Mouse (Mus musculus) midbrain, embryonic 16.5 days (tissue): ENCODE results near the gene Dgat2. TPM values are rescaled to one million over a fixed set of nuclear protein-coding genes. Genes with fewer than 3 reads are reported as not detected.

Source experiments
- ATAC-seq: fragments of 200-750 bp; cut with Nextera tagmentation; 2 replicates; pipeline ENCODE4 v1.8.0; 2017; ENCODE audit warnings: moderate TSS enrichment
- H3K27ac ChIP-seq: fragments of 300-500 bp; sonication (generic); 2 replicates; pipeline ENCODE4 v1.5.1; 2014; ENCODE audit warnings: mild to moderate bottlenecking, low read length, mixed read lengths
- H3K27me3 ChIP-seq: fragments of 300-500 bp; sonication (generic); 2 replicates; pipeline ENCODE4 v1.6.1; 2014; ENCODE audit warnings: low read depth, low read length, mixed read lengths; ENCODE audit not compliant: control insufficient read depth, insufficient read depth
- H3K36me3 ChIP-seq: fragments of 300-500 bp; sonication (generic); 2 replicates; pipeline ENCODE4 v1.6.1; 2014; ENCODE audit warnings: mild to moderate bottlenecking, low read length, moderate library complexity, mixed read lengths; ENCODE audit not compliant: control insufficient read depth, insufficient read depth
- H3K4me1 ChIP-seq: fragments of 300-500 bp; sonication (generic); 2 replicates; pipeline ENCODE4 v1.6.1; 2014; ENCODE audit warnings: mild to moderate bottlenecking, low read length, mixed read lengths; ENCODE audit not compliant: control insufficient read depth, insufficient read depth
- H3K4me2 ChIP-seq: fragments of 300-500 bp; sonication (generic); 2 replicates; pipeline ENCODE4 v1.6.1; 2014; ENCODE audit warnings: mild to moderate bottlenecking, low read length, mixed read lengths
- H3K4me3 ChIP-seq: fragments of 300-500 bp; sonication (generic); 2 replicates; pipeline ENCODE4 v1.5.1; 2014; ENCODE audit warnings: low read depth, mild to moderate bottlenecking, low read length, moderate library complexity, mixed read lengths
- H3K9ac ChIP-seq: fragments of 300-500 bp; sonication (generic); 2 replicates; pipeline ENCODE4 v1.6.1; 2014; ENCODE audit warnings: low read depth, low read length, mixed read lengths
- H3K9me3 ChIP-seq: fragments of 300-500 bp; sonication (generic); replicated peaks from 2 replicates; pipeline ENCODE4 v1.6.1; 2014; ENCODE audit warnings: mild to moderate bottlenecking, low read length, mixed read lengths; ENCODE audit not compliant: control insufficient read depth, poor library complexity, severe bottlenecking
- whole genome bisulfite sequencing: fragments of 180-500 bp; shearing (Covaris S2); extraction: QIAGEN DNeasy Blood & Tissue Kit; methylation state at CpG from one replicate; pipeline ENCODE4 v1.1.7; 2014; 5-methylcytosine and 5-hydroxymethylcytosine counted together
- polyA plus RNA-seq: library from polyadenylated mRNA; unstranded; fragments of >200 nt; fragmentation: Nextera tagmentation; extraction: Ambion mirVana; gene quantifications from 2 replicates; pipeline ENCODE4 v1.2.1, GENCODE M21; 2015

Gene Dgat2
- polyA plus RNA-seq, 1 experiment from 2014 or later, result 24.0 TPM

GRCm38 (mm10) chr7:99152756-99153155 is 29.8 kb downstream of the Dgat2 start:
- Histone ChIP-seq H3K9me3 (no peaks in the 10 kb centered on the region), H3K36me3 (no peaks in the 10 kb centered on the region), H3K4me2 (no peak overlapping the region), H3K4me1 (0 out of 2 replicates have a peak, but pooled peaks cover 3% of the 10 kb centered on the region), H3K27ac (no peak overlapping the region), H3K9ac (no peak overlapping the region), H3K4me3 (no peak overlapping the region), H3K27me3 (no peaks in the 10 kb centered on the region)
- no peak for ATAC-seq
- WGBS, result 93% methylated on average over 6 of the region's 8 CpGs

- Histone ChIP-seq H3K4me3 (no peak overlapping the region), H3K27me3 (no peaks in the 10 kb centered on the region), H3K4me1 (0 out of 2 replicates have a peak, but pooled peaks cover 3% of the 10 kb centered on the region), H3K36me3 (no peaks in the 10 kb centered on the region), H3K4me2 (no peak overlapping the region), H3K9me3 (no peaks in the 10 kb centered on the region), H3K9ac (no peak overlapping the region), H3K27ac (no peak overlapping the region)
- ATAC-seq, result peak; percentile 44
- WGBS, result 6% methylated on average over 7 of the region's 7 CpGs
These were observed 31.2 kb downstream of the Dgat2 start for GRCm38 (mm10) chr7:99151342-99151741.

GRCm38 (mm10) chr7:99149017-99149416 is 33.5 kb downstream of the Dgat2 start:
- Histone ChIP-seq H3K36me3 (no peaks in the 10 kb centered on the region), H3K27ac (no peak overlapping the region), H3K4me3 (no peak overlapping the region), H3K9ac (no peak overlapping the region), H3K4me1 (no peaks in the 10 kb centered on the region), H3K27me3 (no peaks in the 10 kb centered on the region), H3K9me3 (no peaks in the 10 kb centered on the region), H3K4me2 (no peak overlapping the region)
- ATAC-seq, result no peak
- WGBS, result 61% methylated on average over 1 of the region's 1 CpGs

- H3K4me2 ChIP-seq, result no peak overlapping the region
- H3K9me3 ChIP-seq, result no peaks in the 10 kb centered on the region
- H3K27ac ChIP-seq, result no peak overlapping the region
- WGBS, result 86% methylated on average over 7 of the region's 7 CpGs
- H3K27me3 ChIP-seq, result no peaks in the 10 kb centered on the region
- peaks cover under 1% of the 10 kb centered on the region; the same call in 1 of the 2 replicates for H3K4me1 ChIP-seq
- no peak for ATAC-seq
- H3K36me3 ChIP-seq, result no peaks in the 10 kb centered on the region
- H3K9ac ChIP-seq, result no peak overlapping the region
- no peak overlapping the region for H3K4me3 ChIP-seq
These were observed 35.0 kb downstream of the Dgat2 start for GRCm38 (mm10) chr7:99147494-99147893.

- H3K9me3 ChIP-seq, result no peaks in the 10 kb centered on the region
- H3K27me3 ChIP-seq, result no peaks in the 10 kb centered on the region
- no peak overlapping the region for H3K27ac ChIP-seq
- no peak overlapping the region for H3K4me2 ChIP-seq
- peaks cover 6% of the 10 kb centered on the region for H3K4me1 ChIP-seq
- no peak overlapping the region for H3K4me3 ChIP-seq
- no peak overlapping the region for H3K9ac ChIP-seq
- 78% methylated on average over 7 of the region's 7 CpGs for WGBS
- no peaks in the 10 kb centered on the region for H3K36me3 ChIP-seq
- no peak for ATAC-seq
These were observed 35.6 kb downstream of the Dgat2 start for GRCm38 (mm10) chr7:99146906-99147305.

- peaks cover 9% of the 10 kb centered on the region for H3K4me1 ChIP-seq
- WGBS, result 68% methylated on average over 7 of the region's 7 CpGs
- no peak for ATAC-seq
- H3K9ac ChIP-seq, result no peak overlapping the region
- H3K9me3 ChIP-seq, result no peaks in the 10 kb centered on the region
- H3K36me3 ChIP-seq, result no peaks in the 10 kb centered on the region
- H3K27me3 ChIP-seq, result no peaks in the 10 kb centered on the region
- no peak overlapping the region for H3K4me3 ChIP-seq
- no peak overlapping the region for H3K27ac ChIP-seq
- H3K4me2 ChIP-seq, result no peak overlapping the region
These were observed 36.5 kb downstream of the Dgat2 start for GRCm38 (mm10) chr7:99146011-99146410.

- no peaks in the 10 kb centered on the region for H3K9me3 ChIP-seq
- H3K4me1 ChIP-seq, result peaks cover 14% of the 10 kb centered on the region
- no peak overlapping the region for H3K27ac ChIP-seq
- 70% methylated on average over 11 of the region's 11 CpGs for WGBS
- no peak overlapping the region for H3K4me3 ChIP-seq
- no peak overlapping the region for H3K4me2 ChIP-seq
- H3K9ac ChIP-seq, result no peak overlapping the region
- H3K27me3 ChIP-seq, result no peaks in the 10 kb centered on the region
- H3K36me3 ChIP-seq, result no peaks in the 10 kb centered on the region
- no peak for ATAC-seq
These were observed 37.9 kb downstream of the Dgat2 start for GRCm38 (mm10) chr7:99144616-99145015.

GRCm38 (mm10) chr7:99143244-99143643 is 39.3 kb downstream of the Dgat2 start:
- Histone ChIP-seq H3K4me2 (no peak overlapping the region), H3K4me1 (peaks cover 21% of the 10 kb centered on the region), H3K27me3 (no peaks in the 10 kb centered on the region), H3K36me3 (no peaks in the 10 kb centered on the region), H3K9me3 (no peaks in the 10 kb centered on the region), H3K27ac (no peak overlapping the region), H3K4me3 (no peak overlapping the region), H3K9ac (no peak overlapping the region)
- 75% methylated on average over 3 of the region's 3 CpGs for WGBS
- no peak for ATAC-seq

- 30% methylated on average over 12 of the region's 12 CpGs for WGBS
- Histone ChIP-seq H3K4me1 (peaks cover 21% of the 10 kb centered on the region), H3K9ac (peak overlapping the region; percentile 43), H3K4me3 (peak overlapping the region; percentile 95), H3K27ac (peak overlapping the region; percentile 68), H3K36me3 (no peaks in the 10 kb centered on the region), H3K4me2 (peak overlapping the region; percentile 62), H3K9me3 (no peaks in the 10 kb centered on the region), H3K27me3 (no peaks in the 10 kb centered on the region)
- no peak for ATAC-seq
These were observed 40.5 kb downstream of the Dgat2 start for GRCm38 (mm10) chr7:99141919-99142606.
